Mouse (Mus musculus) cerebellum, adult 2 months (tissue): ENCODE data around the gene Sar1a. TPM values are rescaled to one million over a fixed set of nuclear protein-coding genes. Genes with fewer than 3 reads are reported as not detected.

Source experiments
- DNase-seq, 2 experiments: peaks; one replicate each; pipeline ENCODE4 v3.0.0; 2021
- H3K27ac ChIP-seq: fragments of 200-500 bp; 2 replicates; pipeline ENCODE4 v1.5.1; 2012; ENCODE audit warnings: low read length, control low read depth, inconsistent platforms; ENCODE audit not compliant: insufficient read depth
- H3K27me3 ChIP-seq: fragments of 200-500 bp; 2 replicates; pipeline ENCODE4 v1.6.1; 2012; ENCODE audit warnings: inconsistent platforms, mild to moderate bottlenecking, low read length, moderate library complexity; ENCODE audit not compliant: control insufficient read depth, insufficient read depth
- H3K4me1 ChIP-seq: fragments of 200-500 bp; 2 replicates; pipeline ENCODE4 v1.6.1; 2011; ENCODE audit warnings: low read length; ENCODE audit not compliant: control insufficient read depth, insufficient read depth
- H3K4me3 ChIP-seq: fragments of 200-500 bp; replicated peaks from 2 replicates; pipeline ENCODE3; 2011; ENCODE audit warnings: mild to moderate bottlenecking, low read depth, low read length, control low read depth; ENCODE audit not compliant: insufficient read depth
- CTCF ChIP-seq: fragments of 200-500 bp; IDR thresholded peaks from 2 replicates; pipeline ENCODE4 v1.5.1; 2011; ENCODE audit warnings: low read depth, mild to moderate bottlenecking, control low read depth, low read length, moderate library complexity, borderline replicate concordance; ENCODE audit not compliant: insufficient read depth
- POLR2A ChIP-seq: fragments of 200-500 bp; IDR thresholded peaks from 2 replicates; pipeline ENCODE4 v1.6.1; 2011; ENCODE audit warnings: low read length, control low read depth, borderline replicate concordance; ENCODE audit not compliant: insufficient read depth
- WGBS: fragments of 180-500 bp; shearing (Covaris S2); methylation state at CpG from one replicate; pipeline ENCODE4 v1.1.7; 2018; 5-methylcytosine and 5-hydroxymethylcytosine counted together
- polyA plus RNA-seq: library from polyadenylated mRNA; depleted of rRNA; stranded (reverse); fragments of >200 nt; gene quantifications from 2 replicates; pipeline ENCODE4 v1.2.3, GENCODE M21; 2012; rRNA removed

The Sar1a gene
- polyA plus RNA-seq, 1 experiment: 105 TPM

GRCm38 (mm10) chr10:61741873-61742272 lies 61.8 kb downstream of the Sar1a start:
- Histone ChIP-seq H3K4me1 (no peaks in the 10 kb centered on the region), H3K4me3 (no peak overlapping the region), H3K27me3 (no peaks in the 10 kb centered on the region), H3K27ac (no peak overlapping the region)
- TF ChIP-seq CTCF: no peak
- no peak for TF ChIP-seq POLR2A
- no peak for DNase-seq
- 80% methylated on average over 4 of the region's 4 CpGs for WGBS

GRCm38 (mm10) chr10:61742336-61742735 lies 62.2 kb downstream of the Sar1a start:
- Histone ChIP-seq H3K27me3 (no peaks in the 10 kb centered on the region), H3K4me3 (no peak overlapping the region), H3K27ac (no peak overlapping the region), H3K4me1 (no peaks in the 10 kb centered on the region)
- DNase-seq: no peak
- 93% methylated on average over 8 of the region's 8 CpGs for WGBS
- no peak for TF ChIP-seq CTCF
- TF ChIP-seq POLR2A: no peak

Other genes starting within 250 kb of the Sar1a start
- 30.4 and 32.0 TPM in 2 replicates for gene Eif4ebp2, start 227.6 kb upstream of the Sar1a start, polyA plus RNA-seq
- gene Lrrc20, start 204.5 kb upstream of the Sar1a start, polyA plus RNA-seq: 20.8 and 20.9 TPM in 2 replicates
- gene Npffr1, start 84.8 kb upstream of the Sar1a start, polyA plus RNA-seq: 0.25 and 0.28 TPM in 2 replicates
- gene Ppa1, start 31.7 kb upstream of the Sar1a start, polyA plus RNA-seq: 127 and 135 TPM in 2 replicates
- gene Tysnd1, start 15.2 kb downstream of the Sar1a start, polyA plus RNA-seq: 28.4 and 29.4 TPM in 2 replicates
- 11.8 and 12.0 TPM in 2 replicates for gene Aifm2, start 35.0 kb downstream of the Sar1a start, polyA plus RNA-seq
- gene H2afy2, start 103.8 kb downstream of the Sar1a start, polyA plus RNA-seq: 20.8 and 23.0 TPM in 2 replicates